Mouse (Mus musculus): ENCODE results near the gene Aqp3.

Gene Aqp3

DNA sequence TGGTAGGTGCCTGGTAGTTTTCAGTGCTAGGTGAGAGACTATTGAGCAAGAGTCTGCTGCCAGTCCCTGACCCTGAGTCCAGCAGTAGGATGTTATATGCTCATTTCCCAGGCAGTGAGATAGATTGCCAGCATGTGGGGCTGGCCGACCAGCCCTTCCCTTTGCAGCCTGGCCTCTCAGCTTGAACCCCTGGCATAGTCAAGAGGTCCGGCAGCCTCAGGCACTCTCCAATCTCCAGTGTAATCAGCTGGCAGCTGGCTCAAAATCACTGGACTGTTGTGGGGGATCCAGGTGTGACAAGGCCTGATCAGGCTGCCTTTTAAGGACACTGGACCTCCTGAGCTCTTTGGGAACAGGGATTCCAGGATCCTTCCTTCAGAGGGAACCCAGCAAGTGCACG lies 34.6 kb downstream of the Aqp3 start:
- no peak for DNase-seq

- DNase-seq, result no peak
These were observed 40.6 kb downstream of the Aqp3 start for GRCm38 (mm10) chr4:41057361-41057760.

DNA sequence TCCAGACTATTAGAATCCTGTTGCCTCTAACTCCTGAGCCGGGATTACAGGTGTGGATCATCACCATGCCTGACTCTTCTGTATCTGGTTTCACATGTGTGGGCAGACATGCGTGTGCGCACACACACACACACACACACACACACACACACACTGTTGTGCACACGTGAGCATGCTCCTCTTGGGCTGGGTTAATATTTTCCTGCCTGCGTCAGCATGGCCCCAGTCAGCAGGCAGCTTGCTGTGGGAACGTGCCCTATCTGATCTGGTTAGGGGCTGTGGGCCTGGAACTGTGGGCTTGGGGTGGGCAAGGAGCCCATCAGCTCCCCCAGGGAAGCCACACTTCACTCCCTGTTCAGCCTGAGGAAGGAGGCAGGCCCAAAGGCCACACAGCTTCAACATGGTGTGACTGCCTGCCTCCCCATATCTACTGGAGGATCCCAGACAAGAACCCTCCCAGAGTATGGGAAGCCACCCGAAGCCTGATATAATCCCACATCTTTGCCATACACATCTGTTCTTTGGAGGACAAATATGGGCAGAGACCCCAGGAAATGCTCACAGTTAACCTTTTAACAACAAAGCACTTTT lies 41.1 kb downstream of the Aqp3 start:
- no peak for DNase-seq

DNA sequence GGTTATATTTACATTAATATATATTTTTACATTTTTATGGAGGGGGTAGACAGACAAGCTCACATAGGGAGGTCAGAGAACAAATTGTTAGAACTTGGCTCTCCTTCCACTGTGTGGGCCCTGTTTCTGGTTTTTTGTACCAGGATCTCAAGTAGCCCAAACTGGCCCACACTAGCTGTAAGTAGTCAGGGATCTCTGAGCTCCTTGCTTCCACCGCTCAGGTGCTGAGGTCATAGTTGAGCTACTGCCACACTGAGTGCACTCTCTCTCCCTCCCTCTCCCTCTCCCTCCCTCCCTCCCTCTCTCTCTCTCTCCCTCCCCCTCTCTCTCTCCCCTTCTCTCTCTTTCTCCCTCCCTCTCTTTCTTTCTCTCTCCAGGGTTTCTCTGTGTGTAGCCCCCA lies 41.7 kb downstream of the Aqp3 start:
- DNase-seq, result no peak

GRCm38 (mm10) chr4:41055111-41055510 lies 42.9 kb downstream of the Aqp3 start:
- peak; percentile 44 to 55 for DNase-seq

- no peak for DNase-seq
These were observed 46.2 kb downstream of the Aqp3 start for GRCm38 (mm10) chr4:41051781-41052180.

GRCm38 (mm10) chr4:41050726-41051675 lies 47.0 kb downstream of the Aqp3 start:
- DNase-seq, result peak; percentile 75 to 86

DNA sequence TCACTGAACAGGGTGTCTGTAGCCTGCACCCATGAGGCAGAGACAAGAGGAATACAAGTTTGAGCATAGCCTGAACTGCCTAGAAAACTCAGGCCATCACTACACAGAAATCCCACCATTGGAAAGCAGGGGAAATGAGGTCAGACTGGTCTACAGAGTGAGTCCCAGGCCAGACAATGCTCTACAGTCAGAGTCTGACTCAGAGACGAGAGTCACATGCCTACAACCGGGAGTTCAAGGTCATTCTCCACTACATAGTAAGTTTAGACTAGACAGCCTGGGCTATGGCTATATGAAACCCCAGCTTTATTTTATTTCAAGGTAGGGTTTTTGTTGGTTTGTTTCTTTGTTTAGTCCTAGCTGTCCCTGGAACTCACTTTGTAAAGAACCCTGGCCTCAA lies 49.1 kb downstream of the Aqp3 start:
- DNase-seq, result no peak

GRCm38 (mm10) chr4:41047524-41048271 lies 50.3 kb downstream of the Aqp3 start, which contains the start of gene Aqp7:
Aqp7 (minus strand) TSS chr4:41048139.
- DNase-seq, result no peak

- no peak for DNase-seq
These were observed 51.7 kb downstream of the Aqp3 start for GRCm38 (mm10) chr4:41046254-41046795.

- DNase-seq, result no peak
These were observed 52.7 kb downstream of the Aqp3 start for GRCm38 (mm10) chr4:41045288-41045687.

GRCm38 (mm10) chr4:41043961-41044360 lies 54.0 kb downstream of the Aqp3 start:
- no peak for DNase-seq

DNA sequence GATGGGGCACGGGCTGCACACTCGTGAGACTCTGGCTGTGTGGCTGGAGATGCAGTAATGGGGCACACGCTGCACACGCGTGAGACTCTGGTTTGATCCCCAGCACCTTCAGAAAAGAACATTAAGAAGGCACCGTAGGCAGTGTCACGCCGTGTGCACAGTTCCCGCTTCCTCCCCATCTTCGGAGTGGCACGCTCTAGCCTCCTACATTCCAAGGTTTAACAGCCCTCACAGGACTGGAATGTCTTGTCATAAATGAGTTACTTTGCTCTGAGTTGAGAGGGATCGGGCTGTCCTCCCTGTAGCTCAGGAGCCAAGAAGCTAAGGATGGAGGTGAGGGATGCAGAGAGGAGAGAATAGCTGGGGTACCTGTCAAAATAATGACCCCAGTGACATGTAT lies 55.1 kb downstream of the Aqp3 start:
- no peak for DNase-seq

Measured in lung, postnatal 4 days (tissue).